Mouse (Mus musculus) MEL (cell line): ENCODE measurements around the gene Crhr2. TPM values are rescaled to one million over a fixed set of nuclear protein-coding genes. Genes with fewer than 3 reads are reported as not detected.

Experiments used
- DNase-seq: peaks from one replicate; pipeline ENCODE4 v3.0.0; 2011; ENCODE audit warnings: low read depth, low spot score
- H3K27ac ChIP-seq: 2 replicates; pipeline ENCODE4 v1.5.1; 2012; ENCODE audit warnings: low read depth, mild to moderate bottlenecking, control low read depth, low read length, moderate library complexity; ENCODE audit not compliant: control insufficient read depth
- H3K27me3 ChIP-seq, 2 experiments: fragments of 150-350 bp in 1 of 2; sonication (generic) in 1 of 2; 2 replicates each; pipeline ENCODE4 v1.6.1; 2012; ENCODE audit warnings: low read length in 2 of 2, mild to moderate bottlenecking in 2 of 2, improper control_type of control experiment in 1 of 2, moderate library complexity in 1 of 2; ENCODE audit not compliant: insufficient read depth in 2 of 2, control insufficient read depth in 1 of 2
- H3K36me3 ChIP-seq, 2 experiments: 2 replicates each; pipeline ENCODE4 v1.6.1; 2012 to 2014; ENCODE audit warnings: low read length in 2 of 2, improper control_type of control experiment in 1 of 2, inconsistent platforms in 1 of 2, mild to moderate bottlenecking in 1 of 2; ENCODE audit not compliant: insufficient read depth in 2 of 2, control insufficient read depth in 1 of 2
- H3K4me1 ChIP-seq, 2 experiments: fragments of 150-350 bp in 1 of 2; sonication (generic) in 1 of 2; 2 replicates each; pipeline ENCODE4 v1.6.1; 2012; ENCODE audit warnings: low read length in 2 of 2, improper control_type of control experiment in 1 of 2, mild to moderate bottlenecking in 1 of 2; ENCODE audit not compliant: insufficient read depth in 2 of 2, control insufficient read depth in 1 of 2
- H3K4me3 ChIP-seq, 2 experiments: fragments of 150-350 bp in 1 of 2; sonication (generic) in 1 of 2; 2 replicates each; pipeline ENCODE4 v1.5.1; 2012; ENCODE audit warnings: low read depth in 2 of 2, low read length in 2 of 2, mild to moderate bottlenecking in 2 of 2, moderate library complexity in 2 of 2, control low read depth in 1 of 2, improper control_type of control experiment in 1 of 2; ENCODE audit not compliant: control insufficient read depth in 1 of 2, insufficient read depth in 1 of 2
- H3K79me2 ChIP-seq: 2 replicates; pipeline ENCODE4 v1.6.1; 2012; ENCODE audit warnings: mild to moderate bottlenecking, low read length, moderate library complexity; ENCODE audit not compliant: control insufficient read depth, poor library complexity, insufficient read depth
- H3K9ac ChIP-seq: 2 replicates; pipeline ENCODE4 v1.6.1; 2012; ENCODE audit warnings: low read depth, mild to moderate bottlenecking, control low read depth, low read length, moderate library complexity; ENCODE audit not compliant: control insufficient read depth, poor library complexity, severe bottlenecking
- H3K9me3 ChIP-seq: fragments of 150-350 bp; sonication (generic); replicated peaks from 2 replicates; pipeline ENCODE4 v1.6.1; 2012; ENCODE audit warnings: mild to moderate bottlenecking, low read length, improper control_type of control experiment, moderate library complexity; ENCODE audit not compliant: insufficient read depth
- CHD1 ChIP-seq: IDR thresholded peaks from 2 replicates; pipeline ENCODE4 v1.6.1; 2012; ENCODE audit warnings: low read depth, mild to moderate bottlenecking, inconsistent platforms, low read length, improper control_type of control experiment
- CTCF ChIP-seq, 3 experiments: IDR thresholded peaks in 2 of 3; conservative IDR thresholded peaks in 1 of 3; 2 replicates each; pipeline ENCODE4 v1.5.1; 2011 to 2012; ENCODE audit warnings: low read length in 3 of 3, low read depth in 2 of 3, mild to moderate bottlenecking in 2 of 3, improper control_type of control experiment in 1 of 3, inconsistent platforms in 1 of 3, mixed read lengths in 1 of 3, moderate library complexity in 1 of 3; ENCODE audit not compliant: control insufficient read depth in 1 of 3, insufficient read depth in 1 of 3, poor library complexity in 1 of 3, severe bottlenecking in 1 of 3
- GATA1 ChIP-seq: IDR thresholded peaks from 2 replicates; pipeline ENCODE4 v1.6.1; 2011; ENCODE audit warnings: low read depth, low read length, improper control_type of control experiment
- JUND ChIP-seq: IDR thresholded peaks from 2 replicates; pipeline ENCODE4 v1.6.1; 2011; ENCODE audit warnings: low read depth, mild to moderate bottlenecking, improper control_type of control experiment, low read length
- MAFK ChIP-seq: IDR thresholded peaks from 2 replicates; pipeline ENCODE4 v1.6.1; 2011; ENCODE audit warnings: low read depth, mild to moderate bottlenecking, low read length, improper control_type of control experiment, borderline replicate concordance
- MAX ChIP-seq: IDR thresholded peaks from 2 replicates; pipeline ENCODE4 v1.6.1; 2011; ENCODE audit warnings: low read length, improper control_type of control experiment
- MAZ ChIP-seq: IDR thresholded peaks from 2 replicates; pipeline ENCODE4 v1.6.1; 2012; ENCODE audit warnings: low read depth, mild to moderate bottlenecking, inconsistent platforms, low read length, improper control_type of control experiment
- MEF2A ChIP-seq: IDR thresholded peaks from 2 replicates; pipeline ENCODE4 v1.6.1; 2014; ENCODE audit warnings: low read depth, mild to moderate bottlenecking, inconsistent platforms, low read length, improper control_type of control experiment; ENCODE audit not compliant: poor library complexity, insufficient replicate concordance, severe bottlenecking; ENCODE audit errors: extremely low read depth
- MYB ChIP-seq: IDR thresholded peaks from 2 replicates; pipeline ENCODE4 v1.6.1; 2011; ENCODE audit warnings: mild to moderate bottlenecking, low read depth, low read length, improper control_type of control experiment
- MYC ChIP-seq: IDR thresholded peaks from 2 replicates; pipeline ENCODE4 v1.6.1; 2011; ENCODE audit warnings: low read depth, mild to moderate bottlenecking, low read length, improper control_type of control experiment, moderate library complexity
- NRF1 ChIP-seq: IDR thresholded peaks from 2 replicates; pipeline ENCODE4 v1.6.1; 2014; ENCODE audit warnings: low read depth, mild to moderate bottlenecking, inconsistent platforms, low read length, improper control_type of control experiment, moderate library complexity; ENCODE audit not compliant: poor library complexity, insufficient read depth, severe bottlenecking
- POLR2A ChIP-seq, 2 experiments: IDR thresholded peaks; 2 replicates each; pipeline ENCODE4 v1.6.1; 2011 to 2012; ENCODE audit warnings: low read length in 2 of 2, mild to moderate bottlenecking in 2 of 2, control low read depth in 1 of 2, improper control_type of control experiment in 1 of 2, low read depth in 1 of 2, moderate library complexity in 1 of 2; ENCODE audit not compliant: control insufficient read depth in 1 of 2, insufficient read depth in 1 of 2, poor library complexity in 1 of 2
- POLR2AphosphoS2 ChIP-seq: IDR thresholded peaks from 2 replicates; pipeline ENCODE4 v1.6.1; 2011; ENCODE audit warnings: low read length, improper control_type of control experiment
- POLR2AphosphoS5 ChIP-seq: IDR thresholded peaks from 2 replicates; pipeline ENCODE4 v1.6.1; 2012; ENCODE audit warnings: low read depth, borderline replicate concordance, mild to moderate bottlenecking, inconsistent platforms, low read length, moderate library complexity, mixed read lengths
- RAD21 ChIP-seq: IDR thresholded peaks from 2 replicates; pipeline ENCODE4 v1.6.1; 2011; ENCODE audit warnings: mild to moderate bottlenecking, low read depth, low read length, improper control_type of control experiment
- SIN3A ChIP-seq: IDR thresholded peaks from 2 replicates; pipeline ENCODE4 v1.6.1; 2012; ENCODE audit warnings: low read length, improper control_type of control experiment, inconsistent platforms
- TCF12 ChIP-seq: IDR thresholded peaks from 2 replicates; pipeline ENCODE4 v1.6.1; 2014; ENCODE audit warnings: low read depth, mild to moderate bottlenecking, inconsistent platforms, low read length, improper control_type of control experiment, moderate library complexity
- UBTF ChIP-seq: IDR thresholded peaks from 2 replicates; pipeline ENCODE4 v1.6.1; 2012; ENCODE audit warnings: low read depth, mild to moderate bottlenecking, inconsistent platforms, low read length, improper control_type of control experiment, moderate library complexity, borderline replicate concordance; ENCODE audit not compliant: insufficient read depth
- ZC3H11A ChIP-seq: IDR thresholded peaks from 2 replicates; pipeline ENCODE4 v1.6.1; 2012; ENCODE audit warnings: low read depth, mild to moderate bottlenecking, inconsistent platforms, low read length, improper control_type of control experiment
- ZMIZ1 ChIP-seq: IDR thresholded peaks from 2 replicates; pipeline ENCODE4 v1.6.1; 2012; ENCODE audit warnings: low read depth, mild to moderate bottlenecking, inconsistent platforms, low read length, improper control_type of control experiment, moderate library complexity
- ZNF384 ChIP-seq: IDR thresholded peaks from 2 replicates; pipeline ENCODE4 v1.6.1; 2012; ENCODE audit warnings: low read depth, mild to moderate bottlenecking, inconsistent platforms, low read length, improper control_type of control experiment
- polyA plus RNA-seq, 2 experiments: library from polyadenylated mRNA; stranded (reverse) in 1 of 2; unstranded in 1 of 2; fragments of >175 nt in 1 of 2; fragments of >200 nt in 1 of 2; gene quantifications; 2 replicates each; pipeline versions ENCODE4 v1.2.1 to v1.2.4; 2012; ENCODE audit warnings: low replicate concordance in 2 of 2, low read depth in 1 of 2; ENCODE audit not compliant: insufficient read length in 2 of 2, insufficient read depth in 1 of 2, missing spikeins in 1 of 2
- total RNA-seq: library from RNA; depleted of rRNA; stranded (reverse); fragments of 300-350 nt; gene quantifications from 2 replicates; pipeline ENCODE4 v1.2.3, GENCODE M21; 2012

The Crhr2 gene
- total and polyA plus RNA-seq, 3 experiments = not detected

- peak; percentile 9 for DNase-seq
- peaks cover 3 to 6% of the 10 kb centered on the region in 2 experiments for H3K4me1 ChIP-seq
- H3K4me3 ChIP-seq = no peak overlapping the region
- H3K27me3 ChIP-seq = no peaks in the 10 kb centered on the region
- H3K79me2 ChIP-seq = no peaks in the 10 kb centered on the region
- no peaks in the 10 kb centered on the region for H3K9me3 ChIP-seq
- no peak for TF ChIP-seq NRF1
- TF ChIP-seq MAX = no peak
- TF ChIP-seq ZC3H11A = no peak
- TF ChIP-seq MEF2A = no peak
- TF ChIP-seq GATA1 = no peak
- TF ChIP-seq MAZ = no peak
- no peak for TF ChIP-seq POLR2A (IDR thresholded peaks at IDR 0.05; ENCODE audit: control insufficient read depth in 1 of 2, insufficient read depth in 1 of 2, low read depth in 1 of 2, low read length in 2 of 2, poor library complexity in 1 of 2)
- TF ChIP-seq SIN3A = no peak
- no peak for TF ChIP-seq POLR2AphosphoS2
- no peak for TF ChIP-seq MAFK
- peak; percentile 12 for TF ChIP-seq RAD21
- no peak for TF ChIP-seq MYC
- peak in 1 of 3 experiments; percentile 17; a peak in 1 of 6 replicates for TF ChIP-seq CTCF (IDR thresholded peaks at IDR 0.05 in 2 of 3, conservative IDR thresholded peaks at IDR 0.05 in 1 of 3; ENCODE audit: control insufficient read depth in 1 of 3, insufficient read depth in 1 of 3, low read depth in 2 of 3, low read length in 3 of 3, poor library complexity in 1 of 3, severe bottlenecking in 1 of 3)
- no peak for TF ChIP-seq JUND
- H3K9ac ChIP-seq = no peak overlapping the region
- H3K36me3 ChIP-seq = peaks cover 0 to 2% of the 10 kb centered on the region in 2 experiments; a peak in 1 of 4 replicates
- no peak overlapping the region for H3K27ac ChIP-seq
These were observed 38.8 kb upstream of the Crhr2 start for GRCm38 (mm10) chr6:55171638-55172037.

GRCm38 (mm10) chr6:55169818-55170217, 37.0 kb upstream of the Crhr2 start:
- no peak for TF ChIP-seq NRF1
- no peak for TF ChIP-seq MYC
- no peak for TF ChIP-seq ZNF384
- TF ChIP-seq UBTF = no peak
- no peak for TF ChIP-seq MEF2A
- no peak for TF ChIP-seq MAFK
- TF ChIP-seq CHD1 = no peak
- no peak for TF ChIP-seq POLR2AphosphoS5
- TF ChIP-seq ZC3H11A = no peak
- no peak for TF ChIP-seq TCF12
- no peak for TF ChIP-seq ZMIZ1
- no peak for TF ChIP-seq GATA1
- TF ChIP-seq MYB = no peak
- Histone ChIP-seq H3K27ac (no peak overlapping the region), H3K27me3 (no peaks in the 10 kb centered on the region), H3K4me1 (no peaks in the 10 kb centered on the region; a peak in 1 of 4 replicates), H3K9ac (no peak overlapping the region), H3K36me3 (no peaks in the 10 kb centered on the region; a peak in 1 of 4 replicates), H3K79me2 (no peaks in the 10 kb centered on the region), H3K9me3 (no peaks in the 10 kb centered on the region), H3K4me3 (no peak overlapping the region)
- DNase-seq = no peak
